Mouse (Mus musculus): ENCODE data around the gene Uqcr10. TPM values are rescaled to one million over a fixed set of nuclear protein-coding genes. Genes with fewer than 3 reads are reported as not detected.

Uqcr10 gene
- polyA plus RNA-seq, 1 experiment from 2014 or later: 487 TPM

GRCm38 (mm10) chr11:4685510-4685909, 18.6 kb downstream of the Uqcr10 start:
- Histone ChIP-seq H3K27ac (ENCODE audit: low read length) (no peak overlapping the region), H3K36me3 (ENCODE audit: control insufficient read depth, insufficient read depth) (peaks cover 16% of the 10 kb centered on the region), H3K9ac (replicated peaks; ENCODE audit: low read depth, low read length) (no peak overlapping the region), H3K4me3 (replicated peaks; ENCODE audit: low read length) (no peak overlapping the region), H3K27me3 (replicated peaks; ENCODE audit: control insufficient read depth, insufficient read depth, low read length) (no peaks in the 10 kb centered on the region), H3K4me2 (ENCODE audit: low read length) (no peak overlapping the region), H3K4me1 (replicated peaks; ENCODE audit: control insufficient read depth, insufficient read depth, low read length) (no peaks in the 10 kb centered on the region), H3K9me3 (ENCODE audit: control insufficient read depth, low read length) (no peaks in the 10 kb centered on the region)
- ATAC-seq: no peak
- 86% methylated on average over 5 of the region's 5 CpGs for WGBS

GRCm38 (mm10) chr11:4685071-4685470, 19.1 kb downstream of the Uqcr10 start:
- H3K27ac ChIP-seq (ENCODE audit: low read length): no peak overlapping the region
- no peaks in the 10 kb centered on the region for H3K9me3 ChIP-seq (ENCODE audit: control insufficient read depth, low read length)
- H3K4me2 ChIP-seq (ENCODE audit: low read length): no peak overlapping the region
- H3K27me3 ChIP-seq (replicated peaks; ENCODE audit: control insufficient read depth, insufficient read depth, low read length): no peaks in the 10 kb centered on the region
- WGBS: 68% methylated on average over 4 of the region's 4 CpGs
- no peak overlapping the region for H3K4me3 ChIP-seq (replicated peaks; ENCODE audit: low read length)
- H3K36me3 ChIP-seq (ENCODE audit: control insufficient read depth, insufficient read depth): peaks cover 16% of the 10 kb centered on the region
- H3K4me1 ChIP-seq (replicated peaks; ENCODE audit: control insufficient read depth, insufficient read depth, low read length): no peaks in the 10 kb centered on the region
- no peak for ATAC-seq
- H3K9ac ChIP-seq (replicated peaks; ENCODE audit: low read depth, low read length): no peak overlapping the region

GRCm38 (mm10) chr11:4684186-4684585, 20.0 kb downstream of the Uqcr10 start:
- H3K4me1 ChIP-seq (replicated peaks; ENCODE audit: control insufficient read depth, insufficient read depth, low read length): no peaks in the 10 kb centered on the region
- no peak overlapping the region for H3K4me2 ChIP-seq (ENCODE audit: low read length)
- ATAC-seq: no peak
- no peaks in the 10 kb centered on the region for H3K9me3 ChIP-seq (ENCODE audit: control insufficient read depth, low read length)
- H3K27ac ChIP-seq (ENCODE audit: low read length): no peak overlapping the region
- no peak overlapping the region for H3K4me3 ChIP-seq (replicated peaks; ENCODE audit: low read length)
- H3K27me3 ChIP-seq (replicated peaks; ENCODE audit: control insufficient read depth, insufficient read depth, low read length): no peaks in the 10 kb centered on the region
- H3K36me3 ChIP-seq (ENCODE audit: control insufficient read depth, insufficient read depth): peaks cover 16% of the 10 kb centered on the region
- no peak overlapping the region for H3K9ac ChIP-seq (replicated peaks; ENCODE audit: low read depth, low read length)
- WGBS: 78% methylated on average over 6 of the region's 6 CpGs

GRCm38 (mm10) chr11:4683516-4683915, 20.6 kb downstream of the Uqcr10 start:
- H3K4me3 ChIP-seq (replicated peaks; ENCODE audit: low read length): no peak overlapping the region
- 91% methylated on average over 6 of the region's 6 CpGs for WGBS
- H3K9ac ChIP-seq (replicated peaks; ENCODE audit: low read depth, low read length): no peak overlapping the region
- no peak for ATAC-seq
- peaks cover 16% of the 10 kb centered on the region for H3K36me3 ChIP-seq (ENCODE audit: control insufficient read depth, insufficient read depth)
- no peak overlapping the region for H3K27ac ChIP-seq (ENCODE audit: low read length)
- peaks cover 5% of the 10 kb centered on the region; the same call in 1 of the 2 replicates for H3K4me1 ChIP-seq (replicated peaks; ENCODE audit: control insufficient read depth, insufficient read depth, low read length)
- no peaks in the 10 kb centered on the region for H3K9me3 ChIP-seq (ENCODE audit: control insufficient read depth, low read length)
- H3K27me3 ChIP-seq (replicated peaks; ENCODE audit: control insufficient read depth, insufficient read depth, low read length): no peaks in the 10 kb centered on the region
- H3K4me2 ChIP-seq (ENCODE audit: low read length): no peak overlapping the region

- H3K27ac ChIP-seq (ENCODE audit: low read length): no peak overlapping the region
Measured at GRCm38 (mm10) chr11:4680126-4680525, 24.0 kb downstream of the Uqcr10 start.

GRCm38 (mm10) chr11:4679441-4679832, 24.7 kb downstream of the Uqcr10 start:
- 94% methylated on average over 12 of the region's 12 CpGs for WGBS
- Histone ChIP-seq H3K4me1 (replicated peaks; ENCODE audit: control insufficient read depth, insufficient read depth, low read length) (peaks cover 6% of the 10 kb centered on the region; the same call in 1 of the 2 replicates), H3K27me3 (replicated peaks; ENCODE audit: control insufficient read depth, insufficient read depth, low read length) (no peaks in the 10 kb centered on the region), H3K9me3 (ENCODE audit: control insufficient read depth, low read length) (no peaks in the 10 kb centered on the region), H3K9ac (replicated peaks; ENCODE audit: low read depth, low read length) (no peak overlapping the region), H3K4me3 (replicated peaks; ENCODE audit: low read length) (no peak overlapping the region), H3K4me2 (ENCODE audit: low read length) (no peak overlapping the region), H3K36me3 (ENCODE audit: control insufficient read depth, insufficient read depth) (peaks cover 22% of the 10 kb centered on the region), H3K27ac (ENCODE audit: low read length) (no peak overlapping the region)
- no peak for ATAC-seq

More at GRCm38 (mm10) chr11:4680126-4680525, 24.0 kb downstream of the Uqcr10 start:
- Histone ChIP-seq H3K9ac (replicated peaks; ENCODE audit: low read depth, low read length) (no peak overlapping the region), H3K27me3 (replicated peaks; ENCODE audit: control insufficient read depth, insufficient read depth, low read length) (no peaks in the 10 kb centered on the region), H3K4me2 (ENCODE audit: low read length) (no peak overlapping the region), H3K9me3 (ENCODE audit: control insufficient read depth, low read length) (no peaks in the 10 kb centered on the region), H3K36me3 (ENCODE audit: control insufficient read depth, insufficient read depth) (peaks cover 20% of the 10 kb centered on the region), H3K4me3 (replicated peaks; ENCODE audit: low read length) (no peak overlapping the region), H3K4me1 (replicated peaks; ENCODE audit: control insufficient read depth, insufficient read depth, low read length) (peaks cover 6% of the 10 kb centered on the region; the same call in 1 of the 2 replicates)
- no peak for ATAC-seq
- 52% methylated on average over 3 of the region's 3 CpGs for WGBS

GRCm38 (mm10) chr11:4678700-4679440, 25.3 kb downstream of the Uqcr10 start:
- Histone ChIP-seq H3K4me2 (ENCODE audit: low read length) (no peak overlapping the region), H3K9ac (replicated peaks; ENCODE audit: low read depth, low read length) (no peak overlapping the region), H3K9me3 (ENCODE audit: control insufficient read depth, low read length) (no peaks in the 10 kb centered on the region), H3K27me3 (replicated peaks; ENCODE audit: control insufficient read depth, insufficient read depth, low read length) (no peaks in the 10 kb centered on the region), H3K27ac (ENCODE audit: low read length) (no peak overlapping the region; the same call in 1 of the 2 replicates), H3K4me3 (replicated peaks; ENCODE audit: low read length) (no peak overlapping the region), H3K36me3 (ENCODE audit: control insufficient read depth, insufficient read depth) (peaks cover 22% of the 10 kb centered on the region), H3K4me1 (replicated peaks; ENCODE audit: control insufficient read depth, insufficient read depth, low read length) (peaks cover 6% of the 10 kb centered on the region; the same call in 1 of the 2 replicates)
- ATAC-seq: no peak
- WGBS: 84% methylated on average over 13 of the region's 13 CpGs

GRCm38 (mm10) chr11:4677250-4677872, 26.8 kb downstream of the Uqcr10 start:
- Histone ChIP-seq H3K36me3 (ENCODE audit: control insufficient read depth, insufficient read depth) (peaks cover 27% of the 10 kb centered on the region), H3K27me3 (replicated peaks; ENCODE audit: control insufficient read depth, insufficient read depth, low read length) (no peaks in the 10 kb centered on the region)

GRCm38 (mm10) chr11:4675693-4676092, 28.4 kb downstream of the Uqcr10 start:
- Histone ChIP-seq H3K9me3 (ENCODE audit: control insufficient read depth, low read length) (no peaks in the 10 kb centered on the region), H3K4me3 (replicated peaks; ENCODE audit: low read length) (no peak overlapping the region), H3K27me3 (replicated peaks; ENCODE audit: control insufficient read depth, insufficient read depth, low read length) (no peaks in the 10 kb centered on the region), H3K4me1 (replicated peaks; ENCODE audit: control insufficient read depth, insufficient read depth, low read length) (peaks cover 6% of the 10 kb centered on the region; the same call in 1 of the 2 replicates), H3K9ac (replicated peaks; ENCODE audit: low read depth, low read length) (no peak overlapping the region), H3K27ac (ENCODE audit: low read length) (no peak overlapping the region), H3K36me3 (ENCODE audit: control insufficient read depth, insufficient read depth) (peaks cover 19% of the 10 kb centered on the region), H3K4me2 (ENCODE audit: low read length) (no peak overlapping the region)
- 95% methylated on average over 6 of the region's 6 CpGs for WGBS
- ATAC-seq: no peak

More at GRCm38 (mm10) chr11:4677250-4677872, 26.8 kb downstream of the Uqcr10 start:
- Histone ChIP-seq H3K9ac (replicated peaks; ENCODE audit: low read depth, low read length) (no peak overlapping the region), H3K4me1 (replicated peaks; ENCODE audit: control insufficient read depth, insufficient read depth, low read length) (peaks cover 6% of the 10 kb centered on the region; the same call in 1 of the 2 replicates), H3K4me3 (replicated peaks; ENCODE audit: low read length) (no peak overlapping the region), H3K27ac (ENCODE audit: low read length) (no peak overlapping the region), H3K4me2 (ENCODE audit: low read length) (no peak overlapping the region), H3K9me3 (ENCODE audit: control insufficient read depth, low read length) (no peaks in the 10 kb centered on the region)
- 88% methylated on average over 7 of the region's 7 CpGs for WGBS
- ATAC-seq: no peak

Data from forebrain, embryonic 16.5 days (tissue).